Mouse (Mus musculus) intestine, embryonic 14.5 days (tissue): ENCODE results near the gene Atf2. TPM values are rescaled to one million over a fixed set of nuclear protein-coding genes. Genes with fewer than 3 reads are reported as not detected.
"Not testable (repeated sequence)": the region's sequence is repeated elsewhere in the genome, so short reads cannot be mapped to it uniquely, and the experiment has no call there.

Source experiments
- ATAC-seq: fragments of 200-750 bp; cut with Nextera tagmentation; replicated peaks from 2 replicates; pipeline ENCODE4 v1.8.0; 2017; ENCODE audit warnings: low read depth, moderate number of reproducible peaks, moderate TSS enrichment, moderate library complexity; ENCODE audit not compliant: low FRiP score, low TSS enrichment
- DNase-seq: peaks from one replicate; pipeline ENCODE4 v3.0.0-alpha.2; 2018; ENCODE audit warnings: low spot score
- H3K27ac ChIP-seq: fragments of 300-500 bp; sonication (generic); 2 replicates; pipeline ENCODE4 v1.5.1; 2014; ENCODE audit warnings: low read depth, mild to moderate bottlenecking, control low read depth
- H3K27me3 ChIP-seq: fragments of 300-500 bp; sonication (generic); replicated peaks from 2 replicates; pipeline ENCODE4 v1.6.1; 2014; ENCODE audit warnings: low read length, control low read depth; ENCODE audit not compliant: control insufficient read depth, insufficient read depth
- H3K36me3 ChIP-seq: fragments of 300-500 bp; sonication (generic); 2 replicates; pipeline ENCODE4 v1.6.1; 2014; ENCODE audit warnings: low read length, control low read depth; ENCODE audit not compliant: control insufficient read depth, insufficient read depth
- H3K4me1 ChIP-seq: fragments of 300-500 bp; sonication (generic); replicated peaks from 2 replicates; pipeline ENCODE4 v1.6.1; 2014; ENCODE audit warnings: low read length, control low read depth, mixed read lengths; ENCODE audit not compliant: control insufficient read depth, insufficient read depth
- H3K4me2 ChIP-seq: fragments of 300-500 bp; sonication (generic); 2 replicates; pipeline ENCODE4 v1.6.1; 2014; ENCODE audit warnings: low read length
- H3K4me3 ChIP-seq: fragments of 300-500 bp; sonication (generic); 2 replicates; pipeline ENCODE4 v1.5.1; 2014; ENCODE audit warnings: low read depth, low read length, control low read depth, mixed read lengths
- H3K9ac ChIP-seq: fragments of 300-500 bp; sonication (generic); 2 replicates; pipeline ENCODE4 v1.6.1; 2014; ENCODE audit warnings: mild to moderate bottlenecking, low read length
- H3K9me3 ChIP-seq: fragments of 300-500 bp; sonication (generic); 2 replicates; pipeline ENCODE4 v1.6.1; 2016; ENCODE audit warnings: low read length, control low read depth; ENCODE audit not compliant: control insufficient read depth
- WGBS: fragments of 180-500 bp; shearing (Covaris S2); extraction: QIAGEN DNeasy Blood & Tissue Kit; methylation state at CpG from one replicate; pipeline ENCODE4 v1.1.7; 2014; 5-methylcytosine and 5-hydroxymethylcytosine counted together
- polyA plus RNA-seq: library from polyadenylated mRNA; unstranded; fragments of >200 nt; fragmentation: Nextera tagmentation; extraction: Ambion mirVana; gene quantifications from 2 replicates; pipeline ENCODE4 v1.2.1, GENCODE M21; 2014

Atf2 gene
- polyA plus RNA-seq, 1 experiment from 2014 or later: 69.4 TPM

DNA sequence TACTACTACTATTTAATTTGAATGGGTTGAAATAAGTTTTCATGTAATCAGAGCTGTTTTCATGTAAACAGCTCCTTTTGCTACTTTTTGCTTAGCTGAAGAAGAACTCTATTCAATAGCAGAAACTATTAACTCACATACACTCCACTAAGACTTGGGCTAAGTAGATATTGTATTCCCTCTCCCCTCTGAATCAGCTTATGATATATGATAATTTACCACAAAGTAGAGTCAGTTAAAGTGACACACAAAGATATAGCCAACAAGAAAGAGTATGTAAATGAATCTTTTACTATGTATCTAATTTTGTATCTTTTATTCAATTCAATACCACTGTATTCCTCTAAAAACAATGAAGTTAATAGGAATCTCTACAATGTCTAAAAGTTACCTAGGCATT is 35.1 kb downstream of the Atf2 start:
- no peak overlapping the region for H3K9ac ChIP-seq
- H3K27me3 ChIP-seq: no peaks in the 10 kb centered on the region
- H3K4me3 ChIP-seq: no peak overlapping the region
- no peak overlapping the region for H3K4me2 ChIP-seq
- DNase-seq (no peak), ATAC-seq (no peak)
- no peaks in the 10 kb centered on the region for H3K4me1 ChIP-seq
- no peaks in the 10 kb centered on the region for H3K9me3 ChIP-seq
- H3K36me3 ChIP-seq: peaks cover 12% of the 10 kb centered on the region
- no peak overlapping the region for H3K27ac ChIP-seq

- Histone ChIP-seq H3K27ac (no peak overlapping the region), H3K4me3 (no peak overlapping the region), H3K27me3 (no peaks in the 10 kb centered on the region), H3K4me1 (no peaks in the 10 kb centered on the region), H3K9ac (no peak overlapping the region), H3K36me3 (peaks cover 6% of the 10 kb centered on the region), H3K9me3 (no peaks in the 10 kb centered on the region), H3K4me2 (no peak overlapping the region)
- ATAC-seq (no peak), DNase-seq (no peak)
- 71% methylated on average over 1 of the region's 1 CpGs for WGBS
Observed at GRCm38 (mm10) chr2:73856246-73856645, 36.2 kb downstream of the Atf2 start.

GRCm38 (mm10) chr2:73834406-73835015 is 57.9 kb downstream of the Atf2 start:
- H3K36me3 ChIP-seq: peaks cover 22% of the 10 kb centered on the region; the same call in 1 of the 2 replicates
- H3K9ac ChIP-seq: no peak overlapping the region
- H3K27me3 ChIP-seq: no peaks in the 10 kb centered on the region
- no peak overlapping the region for H3K27ac ChIP-seq
- H3K4me1 ChIP-seq: no peaks in the 10 kb centered on the region
- WGBS: 74% methylated on average over 2 of the region's 2 CpGs
- no peaks in the 10 kb centered on the region for H3K9me3 ChIP-seq
- H3K4me2 ChIP-seq: no peak overlapping the region
- ATAC-seq (no peak), DNase-seq (no peak)
- no peak overlapping the region for H3K4me3 ChIP-seq

GRCm38 (mm10) chr2:73833284-73833683 is 59.2 kb downstream of the Atf2 start:
- Histone ChIP-seq H3K4me3 (no peak overlapping the region), H3K27me3 (no peaks in the 10 kb centered on the region), H3K36me3 (peaks cover 24% of the 10 kb centered on the region), H3K27ac (no peak overlapping the region), H3K4me2 (no peak overlapping the region), H3K4me1 (no peaks in the 10 kb centered on the region), H3K9me3 (no peaks in the 10 kb centered on the region), H3K9ac (no peak overlapping the region)
- DNase-seq (no peak), ATAC-seq (no peak)
- 70% methylated on average over 1 of the region's 1 CpGs for WGBS

GRCm38 (mm10) chr2:73818742-73819141 is 73.7 kb downstream of the Atf2 start:
- no peak overlapping the region for H3K9ac ChIP-seq
- 84% methylated on average over 4 of the region's 4 CpGs for WGBS
- H3K4me3 ChIP-seq: no peak overlapping the region
- no peak overlapping the region for H3K27ac ChIP-seq
- no peaks in the 10 kb centered on the region for H3K9me3 ChIP-seq
- peaks cover 50% of the 10 kb centered on the region for H3K36me3 ChIP-seq
- DNase-seq: no peak
- no peaks in the 10 kb centered on the region for H3K27me3 ChIP-seq
- H3K4me1 ChIP-seq: no peaks in the 10 kb centered on the region
- no peak overlapping the region for H3K4me2 ChIP-seq
- no peak for ATAC-seq

GRCm38 (mm10) chr2:73807609-73808008 is 84.8 kb downstream of the Atf2 start:
- no peaks in the 10 kb centered on the region for H3K36me3 ChIP-seq
- no peak for DNase-seq
- no peak for ATAC-seq
- H3K27me3 ChIP-seq: no peaks in the 10 kb centered on the region
- no peaks in the 10 kb centered on the region for H3K9me3 ChIP-seq
- WGBS: 79% methylated on average over 8 of the region's 8 CpGs
- H3K4me1 ChIP-seq: no peaks in the 10 kb centered on the region
- no peak overlapping the region for H3K4me2 ChIP-seq
- no peak overlapping the region for H3K4me3 ChIP-seq
- H3K9ac ChIP-seq: no peak overlapping the region
- no peak overlapping the region for H3K27ac ChIP-seq

DNA sequence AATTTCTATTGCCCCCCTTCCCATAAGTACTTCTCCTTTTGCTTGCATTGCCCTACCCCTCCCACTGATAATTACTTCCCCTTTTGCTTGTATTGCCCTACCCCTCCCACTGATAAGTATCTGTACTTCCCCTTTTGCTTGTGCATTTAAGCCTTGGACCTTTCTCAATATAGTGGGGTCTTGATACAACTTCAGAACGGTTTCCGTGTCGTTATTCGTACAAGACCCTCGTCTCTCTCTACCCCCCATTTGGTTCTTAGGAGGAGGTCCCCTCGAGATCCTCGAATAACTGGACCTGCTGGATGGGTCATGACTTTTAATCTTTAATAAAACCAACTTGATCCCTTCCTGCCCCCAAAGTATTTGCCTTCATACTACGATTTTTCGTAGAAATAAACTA is 92.3 kb downstream of the Atf2 start:
- not testable (repeated sequence) for ATAC-seq, H3K27ac ChIP-seq, H3K9ac ChIP-seq, DNase-seq, H3K4me1 ChIP-seq, H3K27me3 ChIP-seq, H3K4me3 ChIP-seq, H3K4me2 ChIP-seq, H3K9me3 ChIP-seq, H3K36me3 ChIP-seq
- WGBS: 89% methylated on average over 9 of the region's 9 CpGs

- Histone ChIP-seq H3K4me1 (no peaks in the 10 kb centered on the region), H3K9me3 (no peaks in the 10 kb centered on the region), H3K9ac (no peak overlapping the region), H3K27me3 (no peaks in the 10 kb centered on the region), H3K27ac (no peak overlapping the region), H3K4me2 (no peak overlapping the region), H3K36me3 (no peaks in the 10 kb centered on the region), H3K4me3 (no peak overlapping the region)
- no peak for ATAC-seq
- no peak for DNase-seq
- 51% methylated on average over 5 of the region's 5 CpGs for WGBS
Observed at GRCm38 (mm10) chr2:73798786-73799185, 93.7 kb downstream of the Atf2 start.

DNA sequence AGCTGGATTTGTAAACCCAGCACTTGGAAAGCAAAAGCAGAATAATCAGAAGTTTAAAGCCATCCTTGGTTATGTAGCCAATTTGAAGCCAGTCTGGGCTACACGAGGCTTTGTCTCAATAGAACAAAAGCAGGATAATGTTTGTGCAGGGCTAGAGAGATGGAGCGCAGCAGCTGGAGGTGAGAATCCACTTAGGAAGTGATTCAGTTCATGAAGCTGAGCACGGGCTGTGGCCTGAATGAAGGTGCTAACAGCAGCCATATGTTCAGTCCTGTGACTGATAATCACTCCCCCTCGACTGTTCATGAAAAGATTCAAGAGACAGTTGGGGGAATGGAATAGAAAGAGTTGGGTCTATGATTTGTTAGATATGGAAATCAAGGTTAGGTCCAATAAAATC is 94.3 kb downstream of the Atf2 start:
- Histone ChIP-seq H3K27ac (no peak overlapping the region), H3K4me1 (no peaks in the 10 kb centered on the region), H3K9ac (no peak overlapping the region), H3K4me2 (no peak overlapping the region), H3K4me3 (no peak overlapping the region), H3K9me3 (no peaks in the 10 kb centered on the region), H3K36me3 (no peaks in the 10 kb centered on the region), H3K27me3 (no peaks in the 10 kb centered on the region)
- WGBS: 66% methylated on average over 4 of the region's 4 CpGs
- no peak for DNase-seq
- no peak for ATAC-seq
